Mouse (Mus musculus): Measurements from ENCODE around the gene Cirbp. TPM values are rescaled to one million over a fixed set of nuclear protein-coding genes. Genes with fewer than 3 reads are reported as not detected.

The Cirbp gene
- polyA plus RNA-seq, 1 experiment = 173 TPM

DNA sequence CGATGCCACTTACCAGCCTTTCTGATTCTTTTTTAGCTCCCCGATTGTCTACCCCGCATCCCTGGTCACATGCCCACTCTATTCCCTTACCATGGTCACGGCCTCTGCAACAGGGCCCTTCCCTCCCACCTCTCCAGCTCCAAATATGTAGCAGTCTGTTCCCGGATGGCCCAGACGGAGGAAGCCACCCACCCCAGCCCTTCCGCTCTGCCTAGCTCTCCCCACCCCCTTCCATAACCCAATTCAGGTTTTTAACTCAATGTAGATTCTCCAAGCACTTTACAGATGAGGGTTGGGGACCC, 9.1 kb upstream of the Cirbp start:
- Histone ChIP-seq H3K4me3 (ENCODE audit: control insufficient read depth, insufficient read depth, low read length) (no peak overlapping the region), H3K4me1 (replicated peaks; ENCODE audit: control insufficient read depth, insufficient read depth, low read length) (peaks cover 64% of the 10 kb centered on the region), H3K36me3 (ENCODE audit: control insufficient read depth, insufficient read depth, low read length) (peaks cover 47% of the 10 kb centered on the region), H3K27me3 (ENCODE audit: control insufficient read depth, insufficient read depth, low read length) (no peaks in the 10 kb centered on the region), H3K27ac (ENCODE audit: control insufficient read depth, insufficient read depth, low read length) (no peak overlapping the region)
- TF ChIP-seq POLR2A (IDR thresholded peaks at IDR 0.05; ENCODE audit: control insufficient read depth, extremely low read depth, insufficient read depth, low read length, poor library complexity) (no peak), CTCF (IDR thresholded peaks at IDR 0.05; ENCODE audit: borderline replicate concordance, control insufficient read depth, extremely low read depth, insufficient read depth, low read length, poor library complexity) (no peak)
- WGBS = 92% methylated on average over 7 of the region's 7 CpGs
- DNase-seq = no peak

- peaks cover 64% of the 10 kb centered on the region for H3K4me1 ChIP-seq (replicated peaks; ENCODE audit: control insufficient read depth, insufficient read depth, low read length)
- H3K36me3 ChIP-seq (ENCODE audit: control insufficient read depth, insufficient read depth, low read length) = peaks cover 47% of the 10 kb centered on the region
- WGBS = 78% methylated on average over 15 of the region's 15 CpGs
- DNase-seq = no peak
- H3K27ac ChIP-seq (ENCODE audit: control insufficient read depth, insufficient read depth, low read length) = peak overlapping the region; percentile 85; the same call in 1 of the 2 replicates
- no peaks in the 10 kb centered on the region for H3K27me3 ChIP-seq (ENCODE audit: control insufficient read depth, insufficient read depth, low read length)
- no peak overlapping the region for H3K4me3 ChIP-seq (ENCODE audit: control insufficient read depth, insufficient read depth, low read length)
- no peak for TF ChIP-seq CTCF (IDR thresholded peaks at IDR 0.05; ENCODE audit: borderline replicate concordance, control insufficient read depth, extremely low read depth, insufficient read depth, low read length, poor library complexity)
- no peak for TF ChIP-seq POLR2A (IDR thresholded peaks at IDR 0.05; ENCODE audit: control insufficient read depth, extremely low read depth, insufficient read depth, low read length, poor library complexity)
Observed at GRCm38 (mm10) chr10:80157141-80157929, 8.4 kb upstream of the Cirbp start.

- Histone ChIP-seq H3K4me1 (replicated peaks; ENCODE audit: control insufficient read depth, insufficient read depth, low read length) (peaks cover 67% of the 10 kb centered on the region), H3K27ac (ENCODE audit: control insufficient read depth, insufficient read depth, low read length) (peak overlapping the region; percentile 89), H3K27me3 (ENCODE audit: control insufficient read depth, insufficient read depth, low read length) (no peaks in the 10 kb centered on the region), H3K4me3 (ENCODE audit: control insufficient read depth, insufficient read depth, low read length) (peak overlapping the region; percentile 27), H3K36me3 (ENCODE audit: control insufficient read depth, insufficient read depth, low read length) (peaks cover 41% of the 10 kb centered on the region)
- WGBS = 3% methylated on average over 18 of the region's 18 CpGs
- peak; percentile 68 for DNase-seq
- TF ChIP-seq POLR2A (IDR thresholded peaks at IDR 0.05; ENCODE audit: control insufficient read depth, extremely low read depth, insufficient read depth, low read length, poor library complexity) = peak; percentile 67
- TF ChIP-seq CTCF (IDR thresholded peaks at IDR 0.05; ENCODE audit: borderline replicate concordance, control insufficient read depth, extremely low read depth, insufficient read depth, low read length, poor library complexity) = 0 out of 2 replicates have a peak, but pooled peaks have one; percentile 21
Observed at GRCm38 (mm10) chr10:80158307-80158986, 7.3 kb upstream of the Cirbp start.

- peak; percentile 68 for DNase-seq
- peak overlapping the region; percentile 89 for H3K27ac ChIP-seq (ENCODE audit: control insufficient read depth, insufficient read depth, low read length)
- no peak for TF ChIP-seq POLR2A (IDR thresholded peaks at IDR 0.05; ENCODE audit: control insufficient read depth, extremely low read depth, insufficient read depth, low read length, poor library complexity)
- TF ChIP-seq CTCF (IDR thresholded peaks at IDR 0.05; ENCODE audit: borderline replicate concordance, control insufficient read depth, extremely low read depth, insufficient read depth, low read length, poor library complexity) = no peak
- peaks cover 72% of the 10 kb centered on the region for H3K4me1 ChIP-seq (replicated peaks; ENCODE audit: control insufficient read depth, insufficient read depth, low read length)
- 16% methylated on average over 12 of the region's 12 CpGs for WGBS
- peak overlapping the region; percentile 50 for H3K4me3 ChIP-seq (ENCODE audit: control insufficient read depth, insufficient read depth, low read length)
- H3K36me3 ChIP-seq (ENCODE audit: control insufficient read depth, insufficient read depth, low read length) = peaks cover 34% of the 10 kb centered on the region
- no peaks in the 10 kb centered on the region for H3K27me3 ChIP-seq (ENCODE audit: control insufficient read depth, insufficient read depth, low read length)
Observed at GRCm38 (mm10) chr10:80159021-80159560, 6.7 kb upstream of the Cirbp start.

- peak; percentile 47; the same call in 1 of the 2 replicates for TF ChIP-seq CTCF (IDR thresholded peaks at IDR 0.05; ENCODE audit: borderline replicate concordance, control insufficient read depth, extremely low read depth, insufficient read depth, low read length, poor library complexity)
- TF ChIP-seq POLR2A (IDR thresholded peaks at IDR 0.05; ENCODE audit: control insufficient read depth, extremely low read depth, insufficient read depth, low read length, poor library complexity) = peak; percentile 38; the same call in 1 of the 2 replicates
- peak; percentile 100 for DNase-seq
- Histone ChIP-seq H3K4me3 (ENCODE audit: control insufficient read depth, insufficient read depth, low read length) (peak overlapping the region; percentile 50), H3K27me3 (ENCODE audit: control insufficient read depth, insufficient read depth, low read length) (no peaks in the 10 kb centered on the region), H3K27ac (ENCODE audit: control insufficient read depth, insufficient read depth, low read length) (peak overlapping the region; percentile 89), H3K4me1 (replicated peaks; ENCODE audit: control insufficient read depth, insufficient read depth, low read length) (peaks cover 80% of the 10 kb centered on the region), H3K36me3 (ENCODE audit: control insufficient read depth, insufficient read depth, low read length) (peaks cover 27% of the 10 kb centered on the region)
- WGBS = under 1% methylated on average over 55 of the region's 55 CpGs
Observed at GRCm38 (mm10) chr10:80159561-80160454, 6.0 kb upstream of the Cirbp start.
